Mouse (Mus musculus): ENCODE measurements around the gene Gp5.

Gp5 gene

DNA sequence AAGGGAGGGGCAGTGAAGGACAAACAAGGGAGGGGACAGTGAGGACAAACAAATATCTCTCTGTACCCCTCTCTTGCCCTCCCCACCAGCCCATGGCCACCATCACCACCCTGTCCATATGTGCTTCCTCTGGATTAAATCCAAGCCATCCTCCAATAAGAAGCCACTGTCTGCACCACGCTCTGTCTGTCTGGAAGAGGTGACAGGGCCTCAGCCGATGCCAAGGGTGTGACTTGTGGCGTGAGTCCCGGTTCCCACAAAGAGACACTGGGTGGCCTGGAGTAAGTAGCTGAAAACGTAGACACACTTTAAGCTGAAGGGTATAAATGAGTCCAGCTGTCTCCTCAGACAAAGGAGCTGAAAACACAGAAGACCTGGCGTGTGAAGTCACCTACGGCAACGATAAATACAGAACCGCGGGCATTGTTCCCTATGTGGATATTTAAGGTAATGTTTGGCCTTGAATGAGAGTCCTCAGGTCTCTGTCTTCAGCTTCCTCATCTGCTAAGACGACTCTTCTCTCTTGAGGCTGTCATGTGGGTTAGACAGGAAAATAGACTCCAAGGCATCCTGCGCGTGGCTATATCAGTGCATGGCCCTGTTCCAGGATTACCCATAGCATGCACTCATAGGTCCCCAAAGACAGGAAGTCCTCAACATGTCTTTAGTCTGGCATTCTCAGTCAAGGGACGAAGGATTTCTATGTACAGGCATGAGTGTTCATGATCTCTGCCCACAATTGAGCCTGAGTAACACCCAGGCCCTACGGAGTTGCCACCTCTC, 34.8 kb downstream of the Gp5 start:
- no peak for DNase-seq

DNA sequence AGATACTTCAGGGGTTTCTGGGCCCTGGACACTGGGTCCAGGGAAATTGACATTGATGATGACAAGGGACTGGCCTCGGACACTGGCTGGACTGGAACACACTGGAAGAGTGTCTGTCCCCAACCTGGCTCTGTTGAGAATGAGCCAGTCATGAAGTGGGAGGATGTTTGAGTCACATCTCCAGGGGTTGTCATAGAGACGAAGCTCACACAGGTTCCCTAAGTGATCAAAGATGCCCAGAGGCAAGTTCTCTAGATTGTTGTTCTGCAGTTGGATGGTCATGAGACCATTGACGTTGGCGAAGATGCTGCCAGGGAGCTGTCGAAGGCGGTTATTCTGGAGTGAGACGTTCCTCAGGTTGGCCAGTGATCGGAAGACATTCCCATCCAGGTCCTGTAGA, 37.5 kb downstream of the Gp5 start:
- DNase-seq: no peak

GRCm38 (mm10) chr16:30271941-30272595, 38.5 kb downstream of the Gp5 start:
- DNase-seq: no peak

- no peak for DNase-seq
These were observed 39.3 kb downstream of the Gp5 start for GRCm38 (mm10) chr16:30271223-30271761.

GRCm38 (mm10) chr16:30267359-30267758, 43.2 kb downstream of the Gp5 start, which contains the start of gene Cpn2:
Gene Cpn2, minus strand, starts transcription at chr16:30267499.
- no peak for DNase-seq

GRCm38 (mm10) chr16:30266561-30266960, 44.0 kb downstream of the Gp5 start:
- DNase-seq: no peak

GRCm38 (mm10) chr16:30265611-30266010, 45.0 kb downstream of the Gp5 start:
- DNase-seq: no peak

DNA sequence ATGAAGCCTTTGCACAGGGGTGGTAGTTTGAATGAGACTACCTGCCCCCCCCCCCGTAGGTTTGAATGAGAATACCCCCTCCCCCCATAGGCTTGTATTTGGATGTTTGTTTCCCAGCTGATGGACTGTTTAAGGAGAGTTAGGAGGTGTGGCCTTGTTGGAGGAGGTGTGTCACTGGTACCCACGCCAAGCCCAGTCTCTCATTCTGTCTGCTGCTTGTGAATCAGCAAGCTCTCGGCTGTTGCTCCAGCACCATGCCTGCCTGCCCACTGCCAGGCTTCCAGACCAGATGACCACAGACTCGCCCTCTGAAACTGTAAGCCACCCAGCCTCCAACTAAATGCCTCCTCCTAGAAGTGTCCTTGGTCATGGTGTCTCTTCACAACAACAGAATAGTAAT, 47.4 kb downstream of the Gp5 start:
- DNase-seq: no peak

GRCm38 (mm10) chr16:30262664-30263063, 47.9 kb downstream of the Gp5 start:
- DNase-seq: peak; percentile 36

DNA sequence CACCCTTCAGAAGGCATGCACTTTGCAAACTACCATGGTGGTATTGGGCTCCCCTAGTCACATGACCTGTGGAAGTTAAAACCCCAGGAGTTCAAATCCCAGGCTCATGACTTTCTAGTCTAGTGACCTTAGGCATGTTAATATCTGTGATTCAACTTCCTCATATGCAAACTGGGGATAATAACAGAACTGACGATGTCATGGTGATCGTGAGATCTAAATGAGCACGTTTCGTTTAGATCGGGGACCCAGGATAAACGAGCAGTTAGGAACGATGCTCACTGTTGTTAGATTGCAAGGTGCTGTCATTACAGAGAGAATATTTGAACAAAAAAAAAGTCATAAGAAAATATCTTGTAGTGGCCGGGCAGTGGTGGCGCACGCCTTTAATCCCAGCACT, 48.4 kb downstream of the Gp5 start:
- DNase-seq: no peak

DNA sequence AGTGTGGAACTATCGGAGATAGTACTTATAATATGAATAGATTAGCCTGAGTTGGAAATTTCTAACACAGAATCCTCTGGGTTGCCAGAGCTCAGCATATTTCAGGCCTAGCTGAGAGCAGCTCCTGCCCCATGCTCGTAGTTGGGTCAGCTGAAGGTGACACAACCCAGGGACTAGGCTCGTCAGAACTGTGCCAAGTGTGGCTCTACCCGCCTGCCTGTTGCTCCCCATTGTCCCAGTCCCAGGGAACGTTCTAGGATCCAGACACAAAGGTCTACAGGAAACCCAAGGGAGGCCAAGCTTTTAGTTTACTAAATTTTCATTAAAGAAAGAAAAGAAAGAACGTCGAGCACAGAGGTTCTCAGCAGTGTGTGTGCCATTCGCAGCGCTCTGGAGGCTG, 49.2 kb downstream of the Gp5 start:
- no peak for DNase-seq

GRCm38 (mm10) chr16:30260012-30260635, 50.5 kb downstream of the Gp5 start:
- DNase-seq: no peak

DNA sequence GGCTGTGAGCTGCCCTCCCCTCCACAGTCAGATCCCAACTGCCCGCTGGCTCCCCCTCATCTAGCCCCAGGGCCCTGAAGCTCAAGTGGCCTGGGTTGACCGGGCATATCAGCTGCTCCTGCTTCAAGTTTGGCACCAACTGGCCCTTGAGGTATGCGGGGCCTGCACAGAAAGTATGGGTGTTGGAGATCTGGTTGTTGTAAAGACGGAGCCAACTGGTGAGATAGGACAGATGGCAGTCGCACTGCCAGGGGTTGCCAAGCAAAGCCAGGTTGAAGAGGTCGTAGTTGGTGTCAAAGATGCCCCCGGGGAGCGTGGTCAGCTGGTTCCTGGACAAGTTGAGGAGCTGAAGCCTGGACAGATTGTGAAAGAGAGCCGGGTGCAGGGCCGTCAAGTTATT, 51.1 kb downstream of the Gp5 start:
- no peak for DNase-seq

GRCm38 (mm10) chr16:30258441-30258840, 52.1 kb downstream of the Gp5 start:
- no peak for DNase-seq

DNA sequence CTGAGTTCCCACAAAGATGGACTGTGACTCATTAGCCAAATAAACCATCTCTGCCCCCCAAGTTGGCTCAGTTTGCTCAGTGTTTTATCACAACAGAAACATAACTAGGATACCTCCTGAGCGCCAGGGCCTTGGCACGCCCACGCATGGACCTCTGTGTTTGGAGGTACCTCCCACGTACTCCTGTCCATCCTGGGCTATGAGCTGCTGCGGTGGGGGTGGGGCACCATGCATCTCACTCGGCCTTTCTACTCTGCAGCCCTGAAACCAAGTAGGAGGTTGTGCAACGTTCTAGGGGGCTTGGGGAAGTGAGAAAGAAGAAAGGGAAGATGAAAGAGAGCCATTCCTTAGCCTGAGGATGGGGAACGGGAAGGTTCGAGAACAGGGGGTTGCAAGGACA, 52.9 kb downstream of the Gp5 start:
- DNase-seq: no peak

Measured in cerebellum, adult 9-11 months (tissue).